Mouse (Mus musculus) midbrain, postnatal 0 days (tissue): ENCODE data around the gene Umodl1. TPM values are rescaled to one million over a fixed set of nuclear protein-coding genes. Genes with fewer than 3 reads are reported as not detected.

ENCODE experiments used
- ATAC-seq: fragments of 200-750 bp; cut with Nextera tagmentation; 2 replicates; pipeline ENCODE4 v1.8.0; 2017; ENCODE audit warnings: moderate number of reproducible peaks, mild to moderate bottlenecking, moderate TSS enrichment, moderate library complexity; ENCODE audit not compliant: low FRiP score
- DNase-seq: peaks from one replicate; pipeline ENCODE4 v3.0.0-alpha.2; 2015; ENCODE audit warnings: low spot score
- H3K27ac ChIP-seq: fragments of 300-500 bp; sonication (generic); 2 replicates; pipeline ENCODE4 v1.5.1; 2014; ENCODE audit warnings: low read depth, mild to moderate bottlenecking, low read length, mixed read lengths
- H3K27me3 ChIP-seq: fragments of 300-500 bp; sonication (generic); 2 replicates; pipeline ENCODE4 v1.6.1; 2014; ENCODE audit warnings: low read length, control low read depth, mixed read lengths; ENCODE audit not compliant: insufficient read depth
- H3K36me3 ChIP-seq: fragments of 300-500 bp; sonication (generic); 2 replicates; pipeline ENCODE4 v1.6.1; 2014; ENCODE audit warnings: low read length, control low read depth, mixed read lengths; ENCODE audit not compliant: insufficient read depth
- H3K4me1 ChIP-seq: fragments of 300-500 bp; sonication (generic); 2 replicates; pipeline ENCODE4 v1.6.1; 2014; ENCODE audit warnings: mild to moderate bottlenecking, control low read depth, antibody characterized with exemption, low read length, mixed read lengths; ENCODE audit not compliant: insufficient read depth
- H3K4me2 ChIP-seq: fragments of 300-500 bp; sonication (generic); 2 replicates; pipeline ENCODE4 v1.6.1; 2014; ENCODE audit warnings: low read depth, mild to moderate bottlenecking, low read length, mixed read lengths; ENCODE audit not compliant: poor library complexity, severe bottlenecking
- H3K4me3 ChIP-seq: fragments of 300-500 bp; sonication (generic); 2 replicates; pipeline ENCODE4 v1.5.1; 2014; ENCODE audit warnings: low read depth, mild to moderate bottlenecking, low read length, moderate library complexity
- H3K9ac ChIP-seq: fragments of 300-500 bp; sonication (generic); replicated peaks from 2 replicates; pipeline ENCODE4 v1.6.1; 2014; ENCODE audit warnings: mild to moderate bottlenecking, low read length, moderate library complexity, mixed read lengths; ENCODE audit not compliant: poor library complexity, severe bottlenecking
- H3K9me3 ChIP-seq: fragments of 300-500 bp; sonication (generic); 2 replicates; pipeline ENCODE4 v1.6.1; 2016; ENCODE audit warnings: low read length, control low read depth
- CTCF ChIP-seq: IDR thresholded peaks from 2 replicates; pipeline ENCODE4 v1.5.1; 2016; ENCODE audit warnings: antibody characterized with exemption, mild to moderate bottlenecking
- WGBS: fragments of 180-500 bp; shearing (Covaris S2); extraction: QIAGEN DNeasy Blood & Tissue Kit; methylation state at CpG from one replicate; pipeline ENCODE4 v1.1.7; 2014; 5-methylcytosine and 5-hydroxymethylcytosine counted together
- polyA plus RNA-seq: library from polyadenylated mRNA; unstranded; fragments of >200 nt; fragmentation: Nextera tagmentation; extraction: Ambion mirVana; gene quantifications from 2 replicates; pipeline ENCODE4 v1.2.1, GENCODE M21; 2015
- total RNA-seq: library from RNA; depleted of rRNA; stranded (reverse); fragments of >200 nt; gene quantifications from 2 replicates; pipeline ENCODE4 v1.2.3, GENCODE M21; 2014

Umodl1 gene
- total and polyA plus RNA-seq, 2 experiments from 2014 or later, result 0.12 to 0.16 TPM

GRCm38 (mm10) chr17:30950780-30951179 is 3.7 kb upstream of the Umodl1 start:
- H3K4me2 ChIP-seq, result no peak overlapping the region
- no peak overlapping the region for H3K9ac ChIP-seq
- no peaks in the 10 kb centered on the region for H3K27me3 ChIP-seq
- H3K36me3 ChIP-seq, result no peaks in the 10 kb centered on the region
- H3K4me3 ChIP-seq, result no peak overlapping the region
- H3K4me1 ChIP-seq, result no peaks in the 10 kb centered on the region
- TF ChIP-seq CTCF, result peak; percentile 96
- DNase-seq, result peak; percentile 72
- WGBS, result 3% methylated on average over 7 of the region's 7 CpGs
- H3K27ac ChIP-seq, result no peak overlapping the region
- ATAC-seq, result no peak
- H3K9me3 ChIP-seq, result no peaks in the 10 kb centered on the region

GRCm38 (mm10) chr17:30951600-30951999 is 2.8 kb upstream of the Umodl1 start:
- Histone ChIP-seq H3K4me2 (no peak overlapping the region), H3K27me3 (no peaks in the 10 kb centered on the region), H3K9ac (no peak overlapping the region), H3K36me3 (no peaks in the 10 kb centered on the region), H3K4me1 (no peaks in the 10 kb centered on the region), H3K4me3 (no peak overlapping the region), H3K27ac (no peak overlapping the region), H3K9me3 (no peaks in the 10 kb centered on the region)
- TF ChIP-seq CTCF, result no peak
- 64% methylated on average over 8 of the region's 8 CpGs for WGBS
- ATAC-seq (no peak), DNase-seq (no peak)

- DNase-seq, result no peak
- Histone ChIP-seq H3K4me1 (no peaks in the 10 kb centered on the region), H3K4me3 (no peak overlapping the region), H3K36me3 (no peaks in the 10 kb centered on the region), H3K9ac (no peak overlapping the region), H3K9me3 (no peaks in the 10 kb centered on the region), H3K27me3 (no peaks in the 10 kb centered on the region), H3K4me2 (no peak overlapping the region), H3K27ac (no peak overlapping the region)
- no peak for TF ChIP-seq CTCF
- 80% methylated on average over 7 of the region's 7 CpGs for WGBS
- no peak for ATAC-seq
Observed at GRCm38 (mm10) chr17:30961936-30962592, 7.6 kb downstream of the Umodl1 start.

- Histone ChIP-seq H3K4me2 (no peak overlapping the region), H3K27ac (no peak overlapping the region), H3K36me3 (no peaks in the 10 kb centered on the region), H3K4me1 (no peaks in the 10 kb centered on the region), H3K27me3 (no peaks in the 10 kb centered on the region), H3K4me3 (no peak overlapping the region), H3K9ac (no peak overlapping the region), H3K9me3 (no peaks in the 10 kb centered on the region)
- TF ChIP-seq CTCF, result no peak
- DNase-seq (peak; percentile 36), ATAC-seq (no peak)
- WGBS, result 41% methylated on average over 2 of the region's 2 CpGs
Observed at GRCm38 (mm10) chr17:30962880-30963279, 8.4 kb downstream of the Umodl1 start.

GRCm38 (mm10) chr17:30969983-30970382 is 15.5 kb downstream of the Umodl1 start:
- peak; percentile 38 for DNase-seq

GRCm38 (mm10) chr17:30971877-30972276 is 17.4 kb downstream of the Umodl1 start:
- no peaks in the 10 kb centered on the region for H3K4me1 ChIP-seq
- H3K27me3 ChIP-seq, result no peaks in the 10 kb centered on the region
- H3K4me2 ChIP-seq, result no peak overlapping the region
- no peaks in the 10 kb centered on the region for H3K36me3 ChIP-seq
- H3K27ac ChIP-seq, result no peak overlapping the region
- ATAC-seq, result no peak
- no peak for TF ChIP-seq CTCF
- H3K9ac ChIP-seq, result no peak overlapping the region
- 89% methylated on average over 7 of the region's 7 CpGs for WGBS
- no peak overlapping the region for H3K4me3 ChIP-seq
- DNase-seq, result no peak
- no peaks in the 10 kb centered on the region for H3K9me3 ChIP-seq

More at GRCm38 (mm10) chr17:30969983-30970382, 15.5 kb downstream of the Umodl1 start:
- TF ChIP-seq CTCF, result no peak
- ATAC-seq, result no peak
- Histone ChIP-seq H3K4me2 (no peak overlapping the region), H3K27me3 (no peaks in the 10 kb centered on the region), H3K9me3 (no peaks in the 10 kb centered on the region), H3K4me3 (no peak overlapping the region), H3K4me1 (no peaks in the 10 kb centered on the region), H3K36me3 (no peaks in the 10 kb centered on the region), H3K27ac (no peak overlapping the region), H3K9ac (no peak overlapping the region)
- WGBS, result 58% methylated on average over 4 of the region's 4 CpGs
